Mouse (Mus musculus): ENCODE results near the gene E330009J07Rik.

DNA sequence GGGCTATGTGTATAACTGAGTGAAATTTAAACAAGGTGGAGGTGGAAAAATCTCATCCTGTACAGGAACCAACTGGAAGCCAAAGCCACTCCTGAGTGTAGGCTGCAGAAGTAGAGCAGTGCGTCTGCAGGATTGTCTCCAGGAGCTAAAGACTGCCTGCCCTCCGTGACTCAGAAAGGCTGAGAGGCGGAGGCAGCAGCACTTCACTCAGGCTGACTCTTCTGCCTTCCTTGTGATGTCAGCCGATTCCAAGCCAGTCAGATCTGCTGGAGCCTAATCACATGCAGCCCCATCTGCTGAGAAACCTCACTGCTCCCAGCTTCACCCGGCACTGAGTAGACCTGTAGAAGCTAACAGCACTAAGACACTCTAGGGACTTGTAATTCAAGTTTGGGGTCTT lies 46.4 kb upstream of the E330009J07Rik start:
- no peak for TF ChIP-seq CTCF (IDR thresholded peaks at IDR 0.05; ENCODE audit: low read depth)
- no peak for TF ChIP-seq EP300 (optimal IDR thresholded peaks at IDR 0.05)
